Mouse (Mus musculus): ENCODE results near the gene Ccl27a. TPM values are rescaled to one million over a fixed set of nuclear protein-coding genes. Genes with fewer than 3 reads are reported as not detected.

The Ccl27a gene
- polyA plus RNA-seq, 1 experiment = 28.8 TPM

DNA sequence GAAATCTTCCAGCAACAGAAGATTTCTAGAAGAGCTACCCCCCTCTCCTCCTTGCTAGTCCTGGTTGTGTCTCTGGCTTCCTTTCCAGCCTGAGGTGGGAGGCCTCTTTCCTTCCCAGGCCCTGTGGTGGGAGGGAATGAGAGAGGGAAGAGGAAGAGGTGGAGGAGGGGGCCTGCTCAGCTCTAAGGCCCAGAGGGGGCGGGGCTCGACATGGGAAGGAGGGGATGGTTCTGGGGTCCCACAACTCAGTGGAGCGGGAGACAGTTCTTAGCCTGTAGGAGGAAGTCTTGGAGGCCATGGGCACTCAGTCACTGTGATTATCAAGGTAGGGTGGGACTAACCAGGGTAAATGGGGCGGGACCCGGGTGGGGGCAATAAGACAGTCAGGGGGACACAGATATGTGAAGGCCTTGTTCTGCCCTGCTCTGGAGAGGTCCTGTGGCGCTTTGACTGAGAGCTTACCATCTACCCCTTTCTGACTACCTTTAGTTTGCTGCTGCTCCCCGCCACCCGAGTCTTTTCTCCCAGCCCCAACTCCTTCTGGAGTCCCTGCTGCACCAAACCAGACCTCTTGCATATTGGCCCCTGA lies 11.9 kb downstream of the Ccl27a start:
- 59% methylated on average over 8 of the region's 8 CpGs for WGBS
- H3K27ac ChIP-seq (ENCODE audit: control insufficient read depth, insufficient read depth, low read depth, low read length, poor library complexity) = no peak overlapping the region
- TF ChIP-seq POLR2A (IDR thresholded peaks at IDR 0.05; ENCODE audit: borderline replicate concordance, control insufficient read depth, low read depth, low read length) (no peak), CTCF (IDR thresholded peaks at IDR 0.05; ENCODE audit: control insufficient read depth, insufficient read depth, low read length) (no peak)

DNA sequence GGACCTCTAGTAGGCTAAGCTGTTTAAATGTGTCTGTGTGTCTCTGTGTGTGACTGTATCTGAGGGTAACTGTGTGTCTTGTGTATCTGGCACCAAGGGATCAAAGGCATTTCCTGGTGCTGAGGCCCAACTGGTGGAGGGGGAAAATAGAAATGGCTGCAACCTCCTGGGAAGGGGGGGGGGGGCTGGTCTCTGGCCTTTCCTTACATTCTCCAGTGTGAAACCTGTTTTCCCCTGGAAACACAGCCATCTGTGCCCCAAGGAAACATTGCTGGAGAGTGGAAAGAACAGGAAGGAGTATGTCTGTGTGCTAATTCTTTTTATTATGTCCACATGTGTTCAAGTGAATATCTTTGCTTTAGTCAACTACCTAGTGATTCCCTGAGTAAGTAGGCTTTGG lies 12.4 kb downstream of the Ccl27a start:
- Histone ChIP-seq H3K4me1 (ENCODE audit: control insufficient read depth, insufficient read depth, low read length) (peaks cover 2% of the 10 kb centered on the region), H3K27ac (ENCODE audit: control insufficient read depth, insufficient read depth, low read depth, low read length, poor library complexity) (no peak overlapping the region), H3K4me3 (replicated peaks; ENCODE audit: control insufficient read depth, low read depth, low read length) (no peak overlapping the region)
- no peak for TF ChIP-seq CTCF (IDR thresholded peaks at IDR 0.05; ENCODE audit: control insufficient read depth, insufficient read depth, low read length)
- no peak for TF ChIP-seq POLR2A (IDR thresholded peaks at IDR 0.05; ENCODE audit: borderline replicate concordance, control insufficient read depth, low read depth, low read length)

More for the DNA sequence above, 11.9 kb downstream of the Ccl27a start:
- peaks cover 2% of the 10 kb centered on the region for H3K4me1 ChIP-seq (ENCODE audit: control insufficient read depth, insufficient read depth, low read length)
- H3K4me3 ChIP-seq (replicated peaks; ENCODE audit: control insufficient read depth, low read depth, low read length) = no peak overlapping the region

DNA sequence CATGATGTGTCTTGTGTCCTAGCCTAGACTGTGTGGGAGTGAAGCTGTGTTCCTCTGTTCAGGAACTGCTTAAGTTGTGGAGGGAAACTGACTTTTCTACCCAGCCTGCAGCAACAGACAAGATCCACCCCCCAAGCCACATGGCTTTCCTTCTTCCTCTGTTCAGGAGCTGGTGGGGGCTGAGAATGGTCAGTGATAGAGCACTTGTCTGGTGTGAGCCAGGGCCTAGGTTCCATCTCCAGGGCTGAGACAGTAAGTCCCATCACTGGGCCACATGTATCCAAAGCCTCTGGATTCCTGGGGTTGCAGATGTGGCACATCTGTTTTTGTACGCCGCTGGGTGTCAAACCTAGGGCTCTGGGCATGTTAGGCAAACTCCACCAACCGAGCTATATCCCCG lies 13.1 kb downstream of the Ccl27a start:
- 40% methylated on average over 4 of the region's 4 CpGs for WGBS
- Histone ChIP-seq H3K4me3 (replicated peaks; ENCODE audit: control insufficient read depth, low read depth, low read length) (no peak overlapping the region), H3K27ac (ENCODE audit: control insufficient read depth, insufficient read depth, low read depth, low read length, poor library complexity) (no peak overlapping the region), H3K4me1 (ENCODE audit: control insufficient read depth, insufficient read depth, low read length) (peaks cover 3% of the 10 kb centered on the region)
- no peak for TF ChIP-seq CTCF (IDR thresholded peaks at IDR 0.05; ENCODE audit: control insufficient read depth, insufficient read depth, low read length)
- TF ChIP-seq POLR2A (IDR thresholded peaks at IDR 0.05; ENCODE audit: borderline replicate concordance, control insufficient read depth, low read depth, low read length) = no peak

DNA sequence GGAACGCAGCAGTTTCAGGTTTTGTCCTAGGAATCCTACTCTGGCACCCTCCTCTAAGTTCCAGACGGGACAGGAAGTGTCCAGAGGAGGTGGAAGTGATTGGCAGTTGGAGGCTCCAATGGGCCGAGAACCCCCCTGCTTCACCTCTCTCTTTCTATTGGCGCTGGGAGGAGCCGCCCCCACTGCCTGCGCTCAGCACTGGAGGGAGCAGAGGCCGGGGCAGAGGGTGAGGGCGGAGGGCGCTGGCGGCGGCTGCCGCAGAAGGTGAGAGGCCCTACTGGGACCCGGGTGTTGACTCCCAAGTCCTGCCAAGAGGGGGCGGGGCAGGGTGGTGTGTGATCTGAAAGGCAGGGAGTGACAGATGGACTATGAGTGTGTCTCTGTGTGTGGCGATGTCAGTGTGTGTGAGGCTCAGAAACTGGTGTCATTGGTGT lies 13.7 kb downstream of the Ccl27a start:
- 5% methylated on average over 15 of the region's 15 CpGs for WGBS
- peak overlapping the region; percentile 59 for H3K4me3 ChIP-seq (replicated peaks; ENCODE audit: control insufficient read depth, low read depth, low read length)
- H3K27ac ChIP-seq (ENCODE audit: control insufficient read depth, insufficient read depth, low read depth, low read length, poor library complexity) = no peak overlapping the region
- H3K4me1 ChIP-seq (ENCODE audit: control insufficient read depth, insufficient read depth, low read length) = peaks cover 3% of the 10 kb centered on the region
- TF ChIP-seq CTCF (IDR thresholded peaks at IDR 0.05; ENCODE audit: control insufficient read depth, insufficient read depth, low read length) (no peak; the same call in 1 of the 2 replicates), POLR2A (IDR thresholded peaks at IDR 0.05; ENCODE audit: borderline replicate concordance, control insufficient read depth, low read depth, low read length) (peak; percentile 24; the same call in 1 of the 2 replicates)

DNA sequence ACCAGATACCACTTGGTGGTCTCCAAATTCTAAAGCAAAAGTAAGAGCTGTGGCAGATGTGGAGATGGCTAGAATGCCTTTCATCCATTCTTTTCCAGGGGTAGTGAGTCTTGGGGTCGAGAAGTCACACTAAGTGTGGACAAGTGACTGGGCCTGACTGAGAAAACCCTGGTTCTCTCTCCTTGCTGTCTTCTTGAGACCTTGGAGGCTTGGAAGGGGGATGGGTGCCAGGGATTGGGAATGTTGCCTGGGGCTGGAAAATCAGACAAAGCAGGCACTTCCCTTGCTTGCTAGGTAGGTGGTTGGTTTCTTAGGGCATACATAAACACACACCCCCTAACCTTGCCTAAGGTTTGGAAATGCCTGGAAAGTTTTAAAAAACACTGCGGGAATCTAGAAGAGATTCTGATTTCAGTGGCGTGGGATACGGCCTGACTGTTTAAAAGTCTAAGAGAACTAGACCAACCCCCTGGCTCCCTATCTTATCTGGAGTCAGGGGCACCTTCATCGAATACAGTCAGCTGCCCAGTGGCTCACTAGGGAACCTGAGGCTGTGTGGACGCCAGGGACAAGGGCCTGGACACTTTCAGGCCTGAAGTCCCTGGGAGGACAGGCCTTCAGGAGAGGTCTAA lies 14.3 kb downstream of the Ccl27a start:
- 43% methylated on average over 6 of the region's 6 CpGs for WGBS
- TF ChIP-seq CTCF (IDR thresholded peaks at IDR 0.05; ENCODE audit: control insufficient read depth, insufficient read depth, low read length) (no peak), POLR2A (IDR thresholded peaks at IDR 0.05; ENCODE audit: borderline replicate concordance, control insufficient read depth, low read depth, low read length) (no peak)
- no peak overlapping the region for H3K27ac ChIP-seq (ENCODE audit: control insufficient read depth, insufficient read depth, low read depth, low read length, poor library complexity)
- peaks cover 3% of the 10 kb centered on the region for H3K4me1 ChIP-seq (ENCODE audit: control insufficient read depth, insufficient read depth, low read length)
- no peak overlapping the region for H3K4me3 ChIP-seq (replicated peaks; ENCODE audit: control insufficient read depth, low read depth, low read length)

DNA sequence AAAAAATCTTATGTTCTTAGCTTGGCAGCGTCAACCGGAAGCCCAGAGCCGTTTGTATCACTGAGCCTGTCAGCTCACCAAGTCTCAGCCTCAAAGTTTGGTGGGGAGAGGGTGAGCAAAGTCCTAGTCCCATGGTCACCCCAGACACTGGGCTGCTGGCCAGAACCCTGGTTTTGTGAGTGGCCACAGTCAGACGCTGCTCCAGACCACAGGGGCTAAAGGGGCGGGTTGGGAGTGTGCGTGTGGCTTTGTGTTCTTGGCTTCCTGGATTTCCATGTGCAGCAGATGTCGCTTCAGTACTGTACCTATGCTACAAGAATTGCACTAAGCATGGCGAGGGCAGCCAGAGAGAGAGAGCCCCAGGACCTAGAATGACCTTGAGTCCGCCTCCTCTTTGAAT lies 14.8 kb downstream of the Ccl27a start:
- no peak overlapping the region for H3K4me3 ChIP-seq (replicated peaks; ENCODE audit: control insufficient read depth, low read depth, low read length)
- 35% methylated on average over 9 of the region's 9 CpGs for WGBS
- H3K4me1 ChIP-seq (ENCODE audit: control insufficient read depth, insufficient read depth, low read length) = peaks cover 3% of the 10 kb centered on the region
- no peak overlapping the region for H3K27ac ChIP-seq (ENCODE audit: control insufficient read depth, insufficient read depth, low read depth, low read length, poor library complexity)
- TF ChIP-seq POLR2A (IDR thresholded peaks at IDR 0.05; ENCODE audit: borderline replicate concordance, control insufficient read depth, low read depth, low read length) (no peak), CTCF (IDR thresholded peaks at IDR 0.05; ENCODE audit: control insufficient read depth, insufficient read depth, low read length) (no peak)

DNA sequence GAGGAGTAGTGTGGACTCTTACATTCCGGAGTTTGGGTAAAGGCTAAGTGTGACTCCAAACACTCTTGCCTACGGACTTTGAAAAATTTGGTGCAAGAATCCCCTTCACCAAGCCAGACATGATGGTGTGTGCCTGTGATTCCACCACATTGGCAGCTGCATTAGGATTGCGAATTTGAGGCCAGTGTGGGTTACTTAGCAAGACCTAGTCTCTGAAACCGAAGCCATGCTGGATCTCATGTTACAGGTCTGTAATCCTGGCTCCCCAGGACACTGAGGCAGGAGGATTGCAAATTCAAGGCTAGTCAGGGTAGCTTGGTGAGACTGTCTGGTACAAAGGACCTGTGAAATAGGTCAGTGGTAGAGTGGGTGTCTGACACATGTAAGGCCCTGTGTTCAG lies 15.3 kb downstream of the Ccl27a start:
- TF ChIP-seq POLR2A (IDR thresholded peaks at IDR 0.05; ENCODE audit: borderline replicate concordance, control insufficient read depth, low read depth, low read length) (no peak), CTCF (IDR thresholded peaks at IDR 0.05; ENCODE audit: control insufficient read depth, insufficient read depth, low read length) (no peak)
- Histone ChIP-seq H3K27ac (ENCODE audit: control insufficient read depth, insufficient read depth, low read depth, low read length, poor library complexity) (no peak overlapping the region), H3K4me1 (ENCODE audit: control insufficient read depth, insufficient read depth, low read length) (peaks cover 3% of the 10 kb centered on the region), H3K4me3 (replicated peaks; ENCODE audit: control insufficient read depth, low read depth, low read length) (no peak overlapping the region)
- WGBS = 84% methylated on average over 4 of the region's 4 CpGs

DNA sequence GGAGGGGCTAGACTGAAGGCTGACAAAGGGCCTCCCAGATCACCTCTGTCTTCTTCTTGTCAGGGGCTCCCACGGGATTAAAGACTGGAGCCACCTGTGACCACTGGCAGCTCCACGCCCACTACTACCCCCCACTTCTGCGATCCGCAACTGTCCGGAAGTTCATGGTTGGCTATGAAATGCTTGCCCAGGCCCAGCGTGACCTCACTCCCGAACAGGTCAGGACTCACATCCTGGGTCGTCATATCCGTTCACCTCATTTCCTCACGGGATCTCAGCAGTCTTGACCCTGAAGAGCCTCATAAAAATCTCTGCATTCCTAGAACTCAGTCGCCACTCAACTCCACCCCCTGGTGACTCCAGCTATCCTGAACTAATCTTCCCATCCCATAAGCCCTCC lies 16.0 kb downstream of the Ccl27a start:
- WGBS = 88% methylated on average over 11 of the region's 11 CpGs
- no peak overlapping the region for H3K4me3 ChIP-seq (replicated peaks; ENCODE audit: control insufficient read depth, low read depth, low read length)
- TF ChIP-seq POLR2A (IDR thresholded peaks at IDR 0.05; ENCODE audit: borderline replicate concordance, control insufficient read depth, low read depth, low read length) = no peak
- TF ChIP-seq CTCF (IDR thresholded peaks at IDR 0.05; ENCODE audit: control insufficient read depth, insufficient read depth, low read length) = no peak
- peaks cover 3% of the 10 kb centered on the region for H3K4me1 ChIP-seq (ENCODE audit: control insufficient read depth, insufficient read depth, low read length)
- no peak overlapping the region for H3K27ac ChIP-seq (ENCODE audit: control insufficient read depth, insufficient read depth, low read depth, low read length, poor library complexity)
